Mouse (Mus musculus) embryonic facial prominence, embryonic 12.5 days (tissue): ENCODE data around the gene Gm5868. TPM values are rescaled to one million over a fixed set of nuclear protein-coding genes. Genes with fewer than 3 reads are reported as not detected.

Source experiments
- polyA plus RNA-seq: library from polyadenylated mRNA; unstranded; fragments of >200 nt; fragmentation: Nextera tagmentation; extraction: Ambion mirVana; gene quantifications from 2 replicates; pipeline ENCODE4 v1.2.1, GENCODE M21; 2016

Gm5868 gene
- polyA plus RNA-seq, 1 experiment from 2014 or later = 1.2 TPM

Other genes with a start within 250 kb of the Gm5868 start
- gene Corin, start 83.1 kb downstream of the Gm5868 start, polyA plus RNA-seq = 4.8 and 5.6 TPM in 2 replicates
- gene Nfxl1, start 27.9 kb downstream of the Gm5868 start, polyA plus RNA-seq = 28.0 and 30.2 TPM in 2 replicates
- gene Zar1, start 6.3 kb downstream of the Gm5868 start, polyA plus RNA-seq = 4.4 and 4.6 TPM in 2 replicates
- not detected in 2 replicates for gene Cnga1, start 56.7 kb upstream of the Gm5868 start, polyA plus RNA-seq
- 0.56 and 1.1 TPM in 2 replicates for gene Nipal1, start 60.2 kb upstream of the Gm5868 start, polyA plus RNA-seq
- gene Txk, start 165.2 kb upstream of the Gm5868 start, polyA plus RNA-seq = 0.12 TPM in 1 of 2 replicates, not detected in the other